Mouse (Mus musculus) retina, adult 2 months (tissue): ENCODE measurements around the gene Csf3r.
A peak's percentile ranks its signal among the peaks of the same experiment; 100 is the strongest.
"Not testable (repeated sequence)": the region's sequence is repeated elsewhere in the genome, so short reads cannot be mapped to it uniquely, and the experiment has no call there.

Source experiments
- DNase-seq: peaks from one replicate; pipeline ENCODE4 v3.0.0-alpha.2; 2012; ENCODE audit warnings: low read depth, low spot score

Gene Csf3r

DNA sequence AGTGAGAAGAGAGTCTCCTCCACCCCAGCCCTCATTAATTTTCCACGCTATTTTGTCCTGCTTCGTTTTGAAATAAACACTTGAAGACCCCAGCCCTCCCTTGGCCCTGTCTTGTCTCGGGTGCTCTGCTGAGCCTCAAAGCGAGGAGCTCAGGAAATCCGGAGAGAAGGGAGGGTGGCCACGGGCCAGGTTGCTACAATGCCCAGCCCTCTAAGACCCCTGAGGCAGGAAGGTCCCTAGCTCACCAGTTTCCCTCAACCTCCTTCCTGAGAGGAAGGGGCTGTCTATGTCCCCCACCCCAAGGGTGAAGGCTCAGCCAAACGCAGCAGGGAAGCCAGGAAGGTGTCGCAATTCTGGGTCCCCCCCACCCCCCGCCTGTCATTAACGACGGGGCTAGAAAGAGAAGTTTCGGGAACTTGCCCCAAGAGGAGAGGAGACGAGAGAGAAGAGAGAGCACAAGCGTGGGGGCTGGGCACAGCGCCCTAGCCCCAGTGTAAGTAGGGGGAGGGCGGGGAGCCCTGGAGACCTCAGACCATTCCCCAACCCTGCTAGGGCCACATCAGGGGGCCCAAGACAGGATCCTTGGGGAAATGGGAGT lies at the start of gene Csf3r:
TSS of gene Csf3r (plus strand) at position 248 of the 598 bp plus-strand sequence.
- DNase-seq, result no peak

DNA sequence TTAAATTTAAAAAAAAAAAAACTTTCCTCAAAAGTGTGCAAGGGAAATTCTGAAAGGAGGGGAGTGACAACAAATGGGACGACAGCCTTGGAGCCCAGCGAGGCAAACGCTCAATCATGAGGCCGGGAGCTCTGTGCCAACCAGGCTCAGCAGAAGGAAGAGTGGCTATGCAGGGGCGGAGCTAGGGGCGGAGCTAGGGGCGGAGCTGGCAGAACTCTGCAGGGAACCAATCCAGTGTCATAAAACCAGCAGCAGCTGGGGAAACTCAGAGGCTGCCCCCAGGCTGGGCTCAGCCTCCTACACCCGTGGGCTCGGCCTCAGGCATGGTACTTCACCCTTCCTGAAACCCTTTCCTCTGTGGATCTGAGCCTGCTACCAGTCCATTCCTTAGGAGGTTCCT lies 46.6 kb upstream of the Csf3r start:
- no peak for DNase-seq

DNA sequence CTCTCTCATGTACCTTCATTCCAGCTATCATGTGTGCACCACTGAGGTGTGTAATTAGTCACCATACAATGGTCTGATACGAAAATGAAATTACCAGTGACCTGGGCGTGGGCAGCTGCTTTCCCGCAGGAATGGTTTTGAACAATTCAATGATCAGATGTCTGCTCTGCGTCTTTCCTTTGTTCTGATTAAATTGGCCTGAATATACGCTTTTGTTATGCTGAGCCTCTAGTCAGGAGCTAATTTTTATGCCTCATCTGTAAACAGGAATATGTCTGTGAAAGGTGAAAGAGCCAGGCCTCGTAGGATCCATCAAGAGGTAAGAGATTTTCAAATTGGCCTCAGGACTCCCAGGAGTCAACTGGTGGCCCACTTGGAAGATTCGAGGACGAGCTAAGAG lies 41.1 kb upstream of the Csf3r start:
- DNase-seq, result no peak

DNA sequence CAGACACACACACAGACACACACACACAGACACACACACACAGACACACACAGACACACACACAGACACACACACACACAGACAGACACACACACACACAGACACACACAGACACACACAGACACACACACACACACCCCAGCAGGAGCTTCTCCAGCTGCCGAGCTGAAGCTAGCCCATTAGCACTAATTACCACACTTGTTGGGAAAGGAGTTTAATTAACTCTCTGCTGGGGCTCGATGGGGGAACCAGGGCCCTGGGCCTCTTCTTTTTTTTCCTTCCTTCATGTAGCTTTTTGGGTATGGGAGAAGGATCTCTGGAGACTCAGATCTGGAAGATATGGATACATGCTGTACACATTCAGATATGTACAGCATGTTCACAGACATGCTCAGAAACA lies 38.6 kb upstream of the Csf3r start:
- not testable (repeated sequence) for DNase-seq

DNA sequence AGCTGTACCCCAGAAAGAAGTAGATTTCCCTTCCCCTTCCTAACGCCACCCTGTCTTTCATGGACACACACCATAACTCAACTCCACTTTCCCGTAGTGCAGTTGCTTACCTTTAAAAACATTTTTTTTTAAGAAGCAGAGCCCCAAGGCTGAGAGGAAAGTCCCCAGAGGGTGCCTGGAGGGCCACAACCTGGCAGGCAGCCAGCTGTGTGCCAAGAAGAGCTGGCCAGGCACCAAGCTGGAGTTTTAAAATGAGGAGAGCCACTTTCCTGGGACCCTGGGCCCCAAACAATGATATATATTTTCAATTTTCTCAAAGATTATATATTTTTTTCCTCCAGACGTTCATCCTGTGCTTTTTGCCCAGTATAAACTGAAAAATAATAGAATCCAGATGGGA lies 37.3 kb upstream of the Csf3r start:
- no peak for DNase-seq

DNA sequence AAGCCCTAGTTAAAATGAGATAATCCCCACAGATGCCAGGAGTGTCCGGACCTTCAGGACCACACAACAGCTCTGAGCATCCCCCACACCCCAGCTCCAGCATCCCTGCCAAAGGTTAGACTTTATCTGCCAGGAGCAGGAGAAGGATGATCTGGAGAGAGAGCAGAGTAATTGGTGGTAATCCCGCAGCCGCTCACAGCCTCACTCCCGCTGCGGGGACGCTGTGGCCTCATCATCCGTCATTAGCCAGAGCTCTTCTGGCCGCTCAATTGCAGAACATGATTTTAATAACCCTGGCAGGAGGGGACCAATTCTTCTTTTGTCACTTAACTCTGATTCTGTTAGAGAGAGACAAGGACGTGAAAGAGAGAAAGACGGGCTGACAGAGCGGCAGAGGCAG lies 35.3 kb upstream of the Csf3r start:
- DNase-seq, result no peak

DNA sequence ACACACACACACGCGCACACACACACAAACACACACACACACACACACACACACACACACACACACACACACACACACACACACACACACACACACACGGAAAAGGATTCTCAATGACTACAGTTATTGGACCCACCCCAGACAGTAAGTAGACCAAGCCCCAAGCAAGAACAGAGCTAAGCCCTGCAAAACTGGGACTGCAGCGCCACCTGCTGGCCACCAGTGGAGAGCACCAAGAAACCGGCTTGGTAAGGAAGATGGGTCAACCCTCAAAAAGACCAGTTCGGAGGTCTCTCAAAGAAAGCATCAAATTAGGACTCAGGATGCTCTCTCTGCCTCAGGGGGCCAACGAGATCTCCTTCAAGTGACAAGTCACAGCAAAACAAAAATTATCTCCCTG lies 34.2 kb upstream of the Csf3r start:
- DNase-seq, result peak; percentile 49

DNA sequence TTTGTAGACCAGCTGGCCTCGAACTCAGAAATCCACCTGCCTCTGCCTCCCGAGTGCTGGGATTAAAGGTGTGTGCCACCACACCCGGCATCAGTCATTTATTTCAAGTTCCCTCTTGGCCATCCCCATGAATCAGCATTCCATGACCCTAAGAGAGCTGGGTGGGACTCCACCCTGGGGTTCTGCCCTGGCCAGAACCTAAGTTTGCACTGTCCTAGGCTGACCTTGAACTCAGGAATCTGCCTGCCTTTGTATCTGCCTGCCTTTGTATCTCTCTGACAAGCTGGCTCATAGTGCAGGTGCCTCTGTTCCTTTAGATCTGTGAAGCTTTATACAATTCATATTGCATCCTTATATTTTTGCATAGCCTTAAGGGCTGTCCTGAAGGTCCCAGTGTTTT lies 32.1 kb upstream of the Csf3r start:
- no peak for DNase-seq

DNA sequence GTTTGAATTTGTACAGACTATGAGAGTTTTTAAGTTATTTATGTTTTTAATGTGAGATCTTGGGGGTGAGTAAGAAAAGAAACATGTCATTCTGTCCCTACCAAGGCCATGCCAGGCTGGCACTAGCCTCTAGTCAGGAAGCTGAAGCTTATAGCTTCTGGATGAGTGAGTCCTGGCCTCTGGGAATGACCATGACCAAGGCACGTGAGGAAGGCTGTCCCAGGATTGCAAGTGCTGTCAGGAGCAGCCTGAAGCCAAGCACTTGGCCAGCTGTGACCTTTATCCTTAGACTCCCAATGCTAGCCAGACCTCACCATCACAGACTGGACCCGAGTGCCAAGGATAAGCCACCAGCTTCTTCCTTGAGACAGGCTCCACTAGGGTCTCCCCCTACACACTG lies 31.4 kb upstream of the Csf3r start:
- no peak for DNase-seq

DNA sequence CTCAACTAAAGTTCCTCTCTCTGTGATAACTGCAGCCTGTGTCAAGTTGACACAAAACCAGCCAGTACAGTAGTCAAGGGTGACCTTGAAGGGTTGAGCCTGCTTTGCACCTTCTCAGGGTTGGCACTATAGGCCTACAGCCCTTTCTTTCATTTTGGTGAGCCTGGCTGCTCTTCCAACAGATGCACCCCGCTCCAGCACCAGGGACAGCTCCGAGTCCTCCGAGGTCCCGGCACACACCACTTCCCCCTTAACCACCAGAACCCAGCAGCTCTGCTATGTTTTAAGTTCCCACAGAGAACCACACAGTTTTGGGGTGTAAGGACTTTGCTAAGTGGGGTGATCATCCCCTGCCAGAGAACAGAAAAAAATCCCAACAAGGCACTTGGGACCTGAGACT lies 27.8 kb upstream of the Csf3r start:
- DNase-seq, result no peak

DNA sequence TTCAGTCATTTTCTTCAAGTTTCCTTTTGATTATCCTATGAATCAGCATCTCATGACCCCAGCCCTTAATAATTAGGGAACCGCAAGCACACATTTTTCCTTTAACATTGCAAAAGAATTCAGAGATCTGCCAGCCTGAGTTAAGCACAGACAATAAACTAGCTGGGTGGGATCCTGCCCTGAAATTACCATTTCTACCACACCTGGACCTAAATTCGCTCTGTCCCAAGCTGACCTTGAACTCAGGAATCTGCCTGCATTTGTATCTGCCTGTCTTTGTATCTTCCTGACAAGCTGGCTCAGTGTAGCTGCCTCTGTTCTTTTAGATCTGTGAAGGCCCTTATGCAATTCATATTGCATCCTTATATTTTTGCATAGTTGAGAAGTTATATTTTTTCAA lies 26.5 kb upstream of the Csf3r start:
- DNase-seq, result no peak

DNA sequence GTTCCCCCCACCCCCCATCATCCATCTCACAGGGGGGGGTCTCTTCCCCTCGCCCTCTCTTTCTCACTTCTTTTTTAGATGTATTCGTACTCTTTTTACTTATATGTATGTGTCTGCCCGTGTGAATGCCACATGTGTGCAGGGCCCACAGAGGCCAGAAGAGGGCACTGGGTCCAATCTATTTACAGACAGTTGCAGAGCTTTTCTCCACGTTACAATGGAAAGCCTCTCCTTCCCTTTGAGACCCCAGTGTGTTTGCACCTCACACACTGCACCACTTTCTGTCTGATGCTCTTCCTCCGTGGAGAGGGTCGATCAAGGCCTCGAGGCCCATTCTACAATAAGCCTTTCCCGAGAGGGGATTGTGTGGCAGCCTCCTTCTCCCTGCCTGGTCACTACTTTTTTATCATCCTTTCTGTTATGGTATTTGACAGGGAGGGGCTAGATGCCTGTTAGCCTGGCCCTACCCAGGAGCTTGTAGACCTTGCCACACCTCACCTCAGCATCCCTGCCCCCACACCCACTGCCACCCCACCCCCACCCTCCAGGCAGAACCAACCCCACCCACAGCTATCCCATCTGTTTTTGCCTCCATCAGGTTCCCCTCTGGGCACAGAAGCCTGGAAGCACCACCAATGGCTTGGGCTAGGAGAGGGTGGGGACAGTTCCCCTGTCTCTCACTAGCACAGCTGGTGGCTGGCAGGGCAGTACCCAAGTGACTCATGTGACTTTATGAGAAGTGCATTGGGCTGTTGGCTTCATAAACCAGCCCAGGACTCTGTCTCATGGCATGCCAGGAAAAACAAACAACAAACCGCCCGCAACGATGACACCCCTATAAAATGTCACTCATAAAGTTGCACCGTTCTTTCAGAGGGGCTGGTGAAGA lies 22.8 kb upstream of the Csf3r start:
- DNase-seq, result no peak

DNA sequence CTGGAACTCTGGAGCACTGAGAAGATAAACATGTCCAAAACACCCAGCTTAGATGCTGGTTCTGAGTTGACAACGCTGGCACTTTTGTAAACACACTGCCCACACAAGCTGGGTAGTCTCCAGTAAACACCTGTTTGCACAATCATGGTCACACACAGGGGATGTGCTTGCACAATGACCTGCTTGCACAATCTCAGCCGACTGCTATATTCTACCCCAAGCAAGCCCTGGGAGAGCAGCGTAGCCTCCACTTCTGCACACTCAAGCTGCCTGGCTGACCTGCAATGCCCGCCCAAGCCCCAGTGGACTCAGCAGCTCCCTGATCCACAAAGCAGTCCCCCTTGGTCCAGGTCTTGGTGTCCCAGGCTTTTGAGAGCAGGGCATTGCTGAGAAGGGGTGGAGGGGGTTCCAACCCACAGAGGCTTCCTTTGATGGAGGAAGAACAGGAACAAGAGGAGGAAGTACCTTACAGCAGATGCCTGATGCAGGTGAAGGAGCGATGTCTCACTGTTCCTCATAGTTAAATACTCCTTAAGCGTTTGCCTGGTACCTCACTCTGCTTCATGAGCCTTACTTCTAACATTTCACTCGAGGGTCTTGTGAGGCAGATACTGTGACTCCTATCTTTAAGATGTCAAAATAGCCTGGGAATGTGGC lies 6.5 kb upstream of the Csf3r start:
- no peak for DNase-seq

DNA sequence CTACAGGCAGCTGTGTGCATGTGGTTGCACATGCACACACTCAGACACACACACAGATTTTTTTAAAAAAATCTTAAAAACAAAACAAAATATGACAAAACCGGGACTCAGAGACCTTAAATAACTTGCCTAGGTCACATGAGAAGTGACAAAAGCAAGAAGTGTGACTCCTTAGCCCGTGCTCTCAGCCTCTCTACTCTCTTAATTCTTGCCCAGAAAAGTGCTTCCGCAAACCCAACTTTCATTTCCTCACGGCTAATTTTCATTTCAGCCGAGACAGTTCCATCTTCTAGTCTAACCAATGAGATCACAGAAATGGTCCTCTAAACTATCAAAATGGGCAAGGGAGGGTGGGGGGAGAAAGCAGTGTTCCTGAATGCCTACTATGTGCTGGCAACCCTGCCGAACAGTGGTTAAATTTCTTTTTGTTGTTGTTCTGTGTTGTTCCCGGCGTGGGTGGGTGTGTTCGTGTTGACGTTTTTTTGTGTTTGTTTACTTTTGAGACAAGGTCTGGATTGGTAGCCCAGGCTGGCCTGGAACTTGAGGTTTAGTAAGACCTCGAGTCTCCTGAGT lies 5.3 kb upstream of the Csf3r start:
- DNase-seq, result no peak

DNA sequence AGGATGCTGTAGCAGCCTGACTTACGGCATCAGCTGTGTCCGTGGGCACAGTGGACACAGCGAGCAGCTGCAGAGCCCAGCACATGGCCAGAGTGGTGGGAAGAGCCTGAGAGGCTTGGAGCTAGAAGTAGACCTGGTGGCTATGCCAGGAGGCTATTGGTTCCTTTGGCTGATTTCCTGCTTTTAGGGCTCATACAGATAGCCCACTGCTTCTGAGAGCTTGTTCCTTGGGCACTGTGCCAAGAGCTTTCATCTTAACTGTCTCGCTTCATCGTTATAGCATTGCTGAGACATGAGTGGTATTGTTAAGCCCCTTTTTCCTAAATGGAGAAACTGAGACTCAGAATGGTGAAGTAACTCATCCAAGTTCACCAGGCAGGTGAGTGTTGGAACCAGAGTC lies 1.5 kb downstream of the Csf3r start:
- no peak for DNase-seq

DNA sequence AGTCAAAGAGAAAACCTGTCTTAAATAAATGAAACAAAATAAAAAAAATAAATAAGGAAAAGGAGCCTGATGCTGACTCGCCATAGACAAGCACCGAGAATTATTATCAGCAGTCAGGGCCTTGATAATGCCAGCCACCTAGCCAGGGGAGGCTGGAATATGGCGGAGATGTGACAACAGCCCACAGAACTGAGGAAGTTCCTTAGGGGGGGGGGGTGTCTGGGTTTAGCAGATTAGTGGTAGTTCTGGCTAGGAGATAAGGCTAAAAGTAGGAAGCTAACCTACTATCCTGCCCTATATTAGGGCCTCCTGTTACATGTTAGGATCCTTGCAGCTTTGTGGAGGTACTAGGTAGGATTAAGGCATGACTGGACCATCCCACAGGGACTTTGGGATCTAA lies 3.6 kb downstream of the Csf3r start:
- no peak for DNase-seq

DNA sequence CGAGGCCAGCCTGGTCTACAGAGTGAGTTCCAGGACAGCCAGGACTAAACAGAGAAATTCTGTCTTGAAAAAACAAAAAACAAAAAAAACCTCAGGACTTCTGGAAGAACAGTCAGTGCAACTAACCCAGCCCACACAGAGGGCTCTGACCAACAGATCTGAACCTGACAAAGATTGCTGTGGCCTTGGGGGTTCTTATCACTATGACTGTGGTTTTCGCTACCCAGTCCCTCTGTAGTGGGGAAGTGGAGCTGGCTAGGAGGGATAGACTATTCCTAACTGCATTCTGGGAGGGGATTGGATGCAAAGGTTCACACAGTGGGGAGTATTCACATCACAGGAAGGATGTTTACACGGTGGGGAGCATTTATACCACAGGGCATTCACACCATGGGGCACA lies 4.7 kb downstream of the Csf3r start:
- DNase-seq, result no peak

DNA sequence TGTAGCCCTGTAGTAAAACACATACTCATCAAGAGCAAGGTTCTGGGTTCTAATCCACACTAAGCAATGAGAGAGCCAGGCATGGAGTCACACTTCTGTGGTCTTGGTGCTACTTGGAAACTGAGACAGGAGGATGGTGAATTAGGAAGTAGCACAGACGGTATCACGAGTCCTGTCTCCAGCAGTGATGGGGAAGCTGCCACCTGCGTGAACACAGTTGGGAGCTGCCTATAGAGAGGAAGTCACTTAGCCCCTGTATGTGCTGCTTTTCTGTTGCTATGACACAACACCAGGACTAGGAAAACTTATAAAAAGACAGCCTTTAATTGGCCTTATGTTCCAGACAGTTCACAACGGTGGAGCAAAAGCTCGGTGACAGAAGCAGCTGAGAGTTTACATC lies 6.4 kb downstream of the Csf3r start:
- DNase-seq, result no peak

DNA sequence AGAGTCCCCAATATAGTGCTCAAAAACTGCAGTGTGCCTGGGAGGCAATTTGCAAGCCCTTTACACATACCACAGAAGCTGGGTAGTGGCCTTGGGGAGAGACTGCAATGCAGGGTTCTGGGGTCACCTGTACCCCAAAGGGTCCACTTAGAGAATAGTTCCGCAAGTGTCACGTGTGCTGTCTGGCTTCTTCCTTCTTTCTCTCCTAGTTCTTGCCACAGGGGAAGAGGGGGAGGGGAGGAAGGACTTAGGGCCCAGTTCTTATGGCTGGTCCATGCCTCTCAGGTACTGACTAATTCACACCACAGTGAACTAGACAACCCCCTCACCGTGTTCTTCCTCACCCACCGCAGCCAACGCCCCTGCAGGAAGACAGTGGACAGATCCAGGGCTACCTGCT lies 11.1 kb downstream of the Csf3r start:
- no peak for DNase-seq

DNA sequence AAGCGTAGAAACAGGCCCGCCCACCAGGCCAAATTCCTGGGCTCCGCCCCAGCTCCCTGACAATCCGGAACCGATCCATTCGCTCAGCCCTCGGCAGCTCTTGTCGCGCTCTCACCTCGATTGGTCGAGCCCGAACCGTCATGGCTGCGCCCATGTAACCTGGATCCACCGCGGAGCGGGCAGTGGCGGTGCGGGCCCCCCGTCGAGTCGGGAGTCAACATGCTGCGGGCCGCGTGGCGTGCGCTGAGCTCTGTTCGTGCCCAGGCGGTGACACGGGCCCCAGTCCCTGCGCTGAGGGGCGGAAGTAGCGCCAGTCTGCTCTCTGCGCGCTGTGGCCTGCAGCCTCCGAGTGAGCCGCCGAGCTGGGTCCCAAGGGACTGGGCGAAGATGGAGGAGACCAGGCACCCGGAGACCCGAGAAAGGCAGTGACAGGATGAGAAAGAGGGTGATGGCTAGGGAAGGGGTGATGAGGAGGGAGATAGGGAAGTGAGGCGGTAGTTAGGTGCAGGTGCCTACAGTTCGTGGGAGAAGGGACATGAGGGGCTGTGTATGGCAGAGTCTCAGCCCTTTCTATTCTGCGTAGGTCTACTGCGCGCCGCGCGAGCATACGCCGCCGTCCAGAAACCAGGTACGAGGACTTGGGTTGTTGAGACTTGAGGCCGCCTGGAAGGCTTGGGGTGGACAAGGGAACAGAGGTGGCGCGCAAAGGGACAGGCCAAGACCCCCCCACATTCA lies 22.7 kb downstream of the Csf3r start, which contains the start of gene Mrps15:
TSS of gene Mrps15 (plus strand) at position 75 of the 735 bp plus-strand sequence.
- DNase-seq, result peak; percentile 57

DNA sequence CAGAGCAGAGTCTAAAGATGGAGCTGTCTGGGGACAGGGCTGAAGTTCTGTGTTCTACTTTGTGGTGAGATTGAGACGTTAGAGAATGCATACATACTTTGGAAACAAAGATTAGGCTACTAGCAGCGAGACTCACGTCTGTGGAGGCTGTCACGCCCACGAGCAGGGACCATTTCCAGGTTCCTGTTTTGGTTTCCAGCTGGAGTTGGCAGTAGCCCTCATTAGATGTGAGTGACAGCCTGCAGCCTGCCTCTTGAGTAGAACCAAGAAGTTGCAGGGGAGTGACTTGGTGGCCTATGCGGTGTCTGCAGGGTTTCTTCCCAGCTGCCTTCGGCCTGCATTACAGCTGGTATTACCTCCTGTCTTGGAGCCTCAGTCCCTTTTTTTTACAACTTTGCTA lies 27.3 kb downstream of the Csf3r start:
- DNase-seq, result no peak
